Comparison of ENCODE assay signal across 11 mouse cellular contexts in the genomic region with DNA sequence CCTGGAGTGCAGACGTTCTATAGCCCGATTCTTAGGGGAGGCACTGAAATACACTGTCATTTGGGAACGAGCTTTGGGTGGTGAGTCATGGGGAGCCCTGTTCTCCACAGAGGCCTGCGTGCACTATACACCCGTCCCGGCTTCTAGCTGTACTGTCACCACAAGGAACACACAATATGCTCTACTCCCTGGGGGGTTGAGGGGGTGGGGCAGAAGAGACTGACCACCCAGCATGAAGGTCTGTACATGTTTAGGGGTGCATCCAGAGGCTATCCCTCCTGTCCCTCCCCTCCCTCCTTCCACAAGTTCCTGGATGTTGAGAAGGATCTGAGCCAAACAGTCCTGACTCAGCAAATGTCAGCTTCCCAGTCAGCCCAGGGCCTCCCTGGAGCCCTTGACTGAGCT.
DNase-seq lines count a peak whose midpoint lies in the region; ATAC-seq and TF ChIP-seq lines count a peak whose summit lies in the region.
"Had no signal": no experiment of that assay in that cellular context is flagged by ENCODE, and none has a peak within 500 bp of the region (broad histone marks: within the 10 kb centered on the region; RNA-seq: fewer than 3 reads in every experiment).

No protein-coding gene starts in this region.

- TF ChIP-seq EP300 in lung, postnatal 0 days (IDR thresholded peaks at IDR 0.05): no peak

- peak; percentile 49 for DNase-seq in cerebellum, adult 11-12 months
- peak; percentile 56 for DNase-seq in lung, postnatal 0 days (ENCODE audit: low spot score)
- no peak for DNase-seq in lung, postnatal 36 days
- no peak for DNase-seq in cerebellum, postnatal 36 days
- DNase-seq: cerebellum, postnatal 14 days; layer of hippocampus, postnatal 36 days had no signal

- ATAC-seq in cerebellum, adult (ENCODE audit: insufficient number of reproducible peaks, low FRiP score, low TSS enrichment): no peak
- ATAC-seq in lung, postnatal 0 days: peak; percentile 43
- no peak for ATAC-seq in heart, embryonic 13.5 days (ENCODE audit: extremely low read depth, insufficient number of reproducible peaks, low FRiP score, low TSS enrichment)
- no peak for ATAC-seq in limb, embryonic 13.5 days (ENCODE audit: low FRiP score, low read depth)
- ATAC-seq in inflammation-experienced regulatory T-cells, adult 6 months: no peak

- TF ChIP-seq CTCF in lung, postnatal 0 days (IDR thresholded peaks at IDR 0.05): no peak

- peak overlapping the region; percentile 73; the same call in 1 of the 2 replicates for H3K27ac ChIP-seq in lung, postnatal 0 days (ENCODE audit: low read length)
- H3K27ac ChIP-seq in heart, embryonic 13.5 days (replicated peaks): peak overlapping the region; percentile 85; the same call in 1 of the 2 replicates
- H3K27ac ChIP-seq in limb, embryonic 13.5 days: no peak overlapping the region
- H3K27ac ChIP-seq: midbrain, embryonic 12.5 days had no signal

- no peak overlapping the region for H3K9ac ChIP-seq in lung, postnatal 0 days (replicated peaks; ENCODE audit: low read depth)
- H3K9ac ChIP-seq in heart, embryonic 13.5 days: 0 out of 2 replicates have a peak overlapping the region, but pooled peaks have one; percentile 65
- 0 out of 2 replicates have a peak overlapping the region, but pooled peaks have one; percentile 19 for H3K9ac ChIP-seq in limb, embryonic 13.5 days
- H3K9ac ChIP-seq: midbrain, embryonic 12.5 days had no signal

- no peak overlapping the region for H3K4me2 ChIP-seq in lung, postnatal 0 days (replicated peaks; ENCODE audit: low read depth, low read length)
- H3K4me2 ChIP-seq in heart, embryonic 13.5 days: no peak overlapping the region
- no peak overlapping the region for H3K4me2 ChIP-seq in limb, embryonic 13.5 days (replicated peaks)
- H3K4me2 ChIP-seq: midbrain, embryonic 12.5 days had no signal

- no peaks in the 10 kb centered on the region for H3K9me3 ChIP-seq in lung, postnatal 0 days (ENCODE audit: low read length)
- no peaks in the 10 kb centered on the region for H3K9me3 ChIP-seq in heart, embryonic 13.5 days
- H3K9me3 ChIP-seq in limb, embryonic 13.5 days: no peaks in the 10 kb centered on the region
- H3K9me3 ChIP-seq: midbrain, embryonic 12.5 days had no signal

- H3K36me3 ChIP-seq in lung, postnatal 0 days (ENCODE audit: insufficient read depth, low read length): peaks cover 22% of the 10 kb centered on the region; the same call in 1 of the 2 replicates
- peaks cover 92% of the 10 kb centered on the region for H3K36me3 ChIP-seq in heart, embryonic 13.5 days
- peaks cover 100% of the 10 kb centered on the region for H3K36me3 ChIP-seq in limb, embryonic 13.5 days

- 72% methylated on average over 6 of the region's 6 CpGs for WGBS in lung, postnatal 0 days
- 79% methylated on average over 6 of the region's 6 CpGs for WGBS in heart, embryonic 13.5 days
- WGBS in limb, embryonic 13.5 days: 82% methylated on average over 6 of the region's 6 CpGs

- H3K4me3 ChIP-seq in lung, postnatal 0 days (ENCODE audit: low read depth, low read length): no peak overlapping the region
- no peak overlapping the region for H3K4me3 ChIP-seq in heart, embryonic 13.5 days
- no peak overlapping the region for H3K4me3 ChIP-seq in limb, embryonic 13.5 days
- H3K4me3 ChIP-seq: midbrain, embryonic 12.5 days had no signal

- peaks cover 2% of the 10 kb centered on the region for H3K4me1 ChIP-seq in lung, postnatal 0 days (ENCODE audit: insufficient read depth, low read depth, low read length)
- peaks cover 43% of the 10 kb centered on the region for H3K4me1 ChIP-seq in heart, embryonic 13.5 days
- H3K4me1 ChIP-seq in limb, embryonic 13.5 days: 0 out of 2 replicates have a peak, but pooled peaks cover 5% of the 10 kb centered on the region
- H3K4me1 ChIP-seq: midbrain, embryonic 12.5 days had no signal

- H3K27me3 ChIP-seq in lung, postnatal 0 days (replicated peaks; ENCODE audit: insufficient read depth, low read length): no peaks in the 10 kb centered on the region
- no peaks in the 10 kb centered on the region for H3K27me3 ChIP-seq in heart, embryonic 13.5 days (replicated peaks)
- no peaks in the 10 kb centered on the region for H3K27me3 ChIP-seq in limb, embryonic 13.5 days
- H3K27me3 ChIP-seq: midbrain, embryonic 12.5 days had no signal

Comparison
In these comparisons a context has a peak if more than half of its experiments do, and no peak if none do; other contexts are left out.
1. DNase-seq: peak in cerebellum, adult 11-12 months (single experiment) and lung, postnatal 0 days (single experiment); none in lung, postnatal 36 days (single experiment) and cerebellum, postnatal 36 days (0 of 2).